Mouse (Mus musculus) R1 (cell line): ENCODE data around the gene Cx3cl1.

Experiments
- DNase-seq: peaks from one replicate; pipeline ENCODE4 v3.0.0-alpha.2; 2018; ENCODE audit warnings: low read depth, low spot score

Cx3cl1 gene

GRCm38 (mm10) chr8:94801293-94802095 is 29.7 kb downstream of the Cx3cl1 start:
- peak; percentile 77 for DNase-seq

- DNase-seq: no peak
Observed at GRCm38 (mm10) chr8:94802375-94802774, 30.6 kb downstream of the Cx3cl1 start.

GRCm38 (mm10) chr8:94803551-94803950 is 31.7 kb downstream of the Cx3cl1 start:
- DNase-seq: no peak

GRCm38 (mm10) chr8:94804546-94805340 is 32.9 kb downstream of the Cx3cl1 start:
- no peak for DNase-seq

- no peak for DNase-seq
Observed at GRCm38 (mm10) chr8:94805811-94806210, 34.0 kb downstream of the Cx3cl1 start.

GRCm38 (mm10) chr8:94807506-94807905 is 35.7 kb downstream of the Cx3cl1 start:
- DNase-seq: no peak

GRCm38 (mm10) chr8:94808372-94808771 is 36.6 kb downstream of the Cx3cl1 start:
- no peak for DNase-seq

- DNase-seq: no peak
Observed at GRCm38 (mm10) chr8:94810153-94810552, 38.3 kb downstream of the Cx3cl1 start, which contains the start of gene Ccl17. Gene Ccl17, plus strand, starts transcription at chr8:94810453.

GRCm38 (mm10) chr8:94810855-94811254 is 39.0 kb downstream of the Cx3cl1 start:
- DNase-seq: no peak

GRCm38 (mm10) chr8:94811654-94812053 is 39.8 kb downstream of the Cx3cl1 start:
- DNase-seq: no peak

GRCm38 (mm10) chr8:94812645-94813098 is 40.9 kb downstream of the Cx3cl1 start:
- peak; percentile 87 for DNase-seq

GRCm38 (mm10) chr8:94814556-94814955 is 42.7 kb downstream of the Cx3cl1 start:
- DNase-seq: no peak

GRCm38 (mm10) chr8:94817933-94818332 is 46.1 kb downstream of the Cx3cl1 start:
- no peak for DNase-seq

- no peak for DNase-seq
Observed at GRCm38 (mm10) chr8:94819671-94820179, 47.9 kb downstream of the Cx3cl1 start.

GRCm38 (mm10) chr8:94820553-94820952 is 48.7 kb downstream of the Cx3cl1 start:
- peak; percentile 42 for DNase-seq

GRCm38 (mm10) chr8:94821381-94821780 is 49.6 kb downstream of the Cx3cl1 start:
- no peak for DNase-seq

GRCm38 (mm10) chr8:94822637-94823560 is 51.1 kb downstream of the Cx3cl1 start:
- DNase-seq: peak; percentile 89

GRCm38 (mm10) chr8:94825170-94825569 is 53.4 kb downstream of the Cx3cl1 start:
- DNase-seq: no peak

- DNase-seq: no peak
Observed at GRCm38 (mm10) chr8:94826210-94826609, 54.4 kb downstream of the Cx3cl1 start.

GRCm38 (mm10) chr8:94828284-94828683 is 56.5 kb downstream of the Cx3cl1 start:
- DNase-seq: no peak
